Mouse (Mus musculus): Measurements from ENCODE around the gene Golga2. TPM values are rescaled to one million over a fixed set of nuclear protein-coding genes. Genes with fewer than 3 reads are reported as not detected.

The Golga2 gene
- total RNA-seq (2021): 10 to 100 TPM; 75.1 to 78.9 TPM
- long read RNA-seq, full-length matches to known transcripts: 7 of 20 reads
- long read RNA-seq, partial matches to known transcripts: 5 of 20 reads
- long read RNA-seq, other reads (novel, unspliced or antisense): 8 of 20 reads

GRCm38 (mm10) chr2:32287334-32287840 is at the start of gene Golga2:
Gene Golga2, plus strand, starts transcription at chr2:32287384.
- DNase-seq (ENCODE audit: low spot score in 2 of 2): no peak

GRCm38 (mm10) chr2:32237571-32237970 is 49.6 kb upstream of the Golga2 start:
- no peak for DNase-seq (ENCODE audit: low spot score in 2 of 2)

DNA sequence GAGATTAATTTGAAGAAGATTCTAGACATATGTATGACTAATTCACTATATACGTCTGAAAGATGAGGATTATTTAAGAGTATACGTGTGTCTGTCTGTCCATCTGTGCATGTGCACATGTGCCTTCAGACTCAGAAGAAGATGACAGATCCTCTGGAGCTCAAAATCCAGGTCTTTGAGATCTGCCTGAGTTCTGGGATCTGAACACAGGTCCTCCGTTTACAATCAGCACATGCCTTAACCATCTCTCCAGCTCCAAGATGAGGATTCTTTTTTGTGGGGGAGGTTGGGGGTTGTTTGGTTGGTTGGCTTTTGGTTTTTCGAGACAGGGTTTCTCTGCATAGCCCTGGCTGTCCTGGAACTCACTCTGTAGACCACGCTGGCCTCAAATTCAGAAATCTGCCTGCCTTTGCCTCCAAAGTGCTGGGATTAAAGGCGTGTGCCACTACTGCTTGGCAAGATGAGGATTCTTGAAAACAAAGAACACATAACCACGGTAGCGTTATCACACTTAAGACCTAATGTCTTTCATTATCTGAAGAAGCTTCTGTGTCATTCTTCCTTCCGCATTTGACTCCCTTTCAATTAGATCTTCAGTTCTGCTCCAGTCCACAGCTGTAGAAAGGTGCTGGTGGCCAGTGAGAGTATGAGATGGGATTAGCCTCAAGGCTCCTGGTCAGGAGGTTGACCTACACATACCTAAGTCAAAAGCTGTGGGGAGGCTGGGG is 48.3 kb upstream of the Golga2 start:
- no peak for DNase-seq (ENCODE audit: low spot score in 2 of 2)

DNA sequence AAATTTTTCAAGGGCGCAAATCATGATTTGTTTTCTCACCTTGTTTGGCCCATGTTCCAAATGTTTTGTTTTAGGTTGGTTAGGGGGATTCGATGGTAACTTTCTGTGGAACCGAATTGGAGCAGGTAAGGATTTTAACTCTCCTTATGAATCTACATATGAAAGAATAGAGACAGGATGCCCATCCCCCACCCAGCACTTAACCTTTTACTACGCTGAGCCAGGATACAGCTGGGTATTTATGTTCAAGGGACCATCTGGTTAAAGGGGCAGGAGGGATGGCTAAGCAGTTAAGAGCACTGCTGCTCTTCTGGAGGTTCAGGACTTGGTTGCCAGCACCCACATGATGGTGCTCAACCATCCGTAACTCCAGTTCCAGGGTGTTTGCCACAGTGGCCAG is 46.6 kb upstream of the Golga2 start:
- DNase-seq (ENCODE audit: low spot score in 2 of 2): no peak

DNA sequence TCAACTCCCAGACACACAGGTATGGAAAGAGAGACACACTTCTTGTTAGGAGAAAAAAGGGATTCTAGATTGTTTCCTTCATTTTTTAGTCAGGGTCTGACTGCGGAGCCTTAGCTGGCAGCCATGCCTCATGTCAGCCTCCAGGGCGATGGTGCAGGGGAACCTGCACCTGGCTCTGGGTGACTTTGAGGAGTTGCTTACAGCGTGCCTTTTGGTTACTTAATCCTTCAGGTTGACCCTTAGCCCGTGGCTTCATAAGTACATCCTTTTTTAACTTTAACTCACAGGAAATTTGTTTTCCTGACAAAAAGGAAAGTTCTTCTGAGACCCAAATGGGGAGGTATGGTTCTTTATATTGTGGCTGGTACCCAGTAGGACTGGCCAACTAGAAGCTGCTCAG is 44.2 kb upstream of the Golga2 start:
- DNase-seq (ENCODE audit: low spot score in 2 of 2): no peak

DNA sequence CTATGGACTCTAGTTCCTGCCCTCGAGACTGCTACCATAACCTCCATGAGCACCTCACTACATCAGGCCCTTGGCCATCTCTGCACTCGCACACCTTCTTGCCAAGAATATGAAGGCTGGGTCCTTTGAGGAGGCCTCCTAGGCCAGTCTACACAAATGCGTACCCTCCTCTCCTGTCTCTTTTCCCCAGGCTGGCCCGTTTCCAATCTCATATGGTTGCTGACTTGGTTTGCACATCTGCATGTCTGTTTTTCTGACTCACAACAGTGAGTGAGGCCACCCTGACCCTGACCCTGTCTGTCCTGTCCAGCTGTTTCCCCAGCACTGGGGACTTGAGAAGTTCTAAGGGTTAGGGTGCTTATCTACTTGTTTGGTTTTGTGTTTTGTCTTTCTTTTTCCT is 40.4 kb upstream of the Golga2 start:
- no peak for DNase-seq (ENCODE audit: low spot score in 2 of 2)

DNA sequence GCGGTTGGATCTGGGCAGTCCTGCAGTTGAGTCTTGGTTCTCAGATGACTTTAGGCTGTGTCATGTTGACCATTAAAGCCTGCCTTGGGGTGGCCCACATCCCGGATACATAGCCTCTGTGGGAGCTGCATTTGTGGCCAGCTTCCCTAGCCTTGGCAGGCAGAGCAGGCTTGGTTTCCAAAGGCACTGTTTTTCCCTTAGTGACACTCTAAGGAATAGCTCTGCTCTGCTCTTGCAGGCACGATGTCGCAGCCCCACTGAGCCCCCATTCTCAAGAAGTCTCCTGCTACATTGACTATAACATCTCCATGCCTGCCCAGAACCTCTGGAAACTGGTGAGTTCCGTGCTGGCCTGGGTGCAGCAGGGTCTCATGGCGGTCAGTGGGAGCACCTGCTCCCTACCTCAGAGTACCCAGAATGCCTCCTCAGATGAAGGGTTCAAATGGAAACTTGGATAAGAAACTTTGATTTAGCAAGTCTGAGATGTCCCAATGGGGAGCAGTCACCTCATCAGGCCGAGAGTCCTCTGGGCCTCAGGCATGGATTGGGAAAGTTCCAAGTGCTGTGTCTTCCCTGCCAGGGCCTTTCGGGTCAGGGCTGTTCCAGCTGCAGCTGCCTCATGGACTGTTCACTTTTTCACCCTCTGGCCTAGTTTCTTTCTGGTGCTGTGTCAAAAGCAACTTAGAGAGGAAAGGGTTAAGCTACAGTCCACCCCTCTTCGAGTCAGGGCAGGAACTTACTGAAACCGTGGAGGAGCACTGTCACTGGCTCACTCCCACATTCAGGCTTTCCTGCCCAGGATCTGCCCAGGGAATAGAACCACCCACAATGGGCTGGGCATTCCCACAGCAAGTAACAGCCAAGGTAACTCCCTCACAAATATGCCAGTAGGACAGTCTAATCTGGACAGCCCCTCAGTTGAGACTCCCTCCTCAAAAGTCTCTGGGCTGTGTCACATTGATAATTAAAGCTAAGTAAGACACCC is 38.5 kb upstream of the Golga2 start:
- DNase-seq (ENCODE audit: low spot score in 2 of 2): no peak

DNA sequence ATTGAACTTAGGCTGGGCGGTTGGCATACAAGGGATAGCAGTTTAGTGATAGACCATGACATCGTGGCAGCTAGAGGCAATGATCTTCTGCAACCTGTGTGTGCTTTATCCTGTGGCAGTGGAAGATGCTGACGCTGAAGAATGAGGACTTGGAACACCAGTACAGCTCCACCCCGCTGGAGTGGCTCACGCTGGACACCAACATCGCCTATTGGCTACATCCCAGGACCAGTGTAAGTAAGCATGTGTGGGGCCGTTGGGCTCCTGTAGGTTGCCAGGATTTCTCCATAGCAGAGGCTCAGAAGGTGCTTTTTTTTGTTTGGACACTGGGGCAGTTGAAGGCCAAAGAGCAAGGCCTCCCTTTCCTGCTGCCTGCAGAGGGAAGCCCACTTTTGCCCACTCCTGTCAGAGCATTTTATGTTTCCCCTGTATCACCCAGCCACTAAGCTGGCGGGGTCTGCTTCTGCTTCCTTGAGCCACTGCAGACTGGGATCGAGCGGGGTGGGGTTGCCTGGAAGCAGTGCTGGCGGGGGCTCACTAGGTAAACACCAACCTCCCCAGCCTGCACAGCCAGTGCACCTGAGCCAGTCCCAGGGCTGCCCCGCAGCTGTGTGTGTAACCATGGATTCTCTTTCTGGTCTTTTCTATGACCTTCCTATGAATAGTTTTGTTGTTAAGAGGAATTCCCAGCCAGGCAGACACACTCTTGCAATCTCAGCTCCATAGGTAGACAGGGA is 35.2 kb upstream of the Golga2 start:
- no peak for DNase-seq (ENCODE audit: low spot score in 2 of 2)

GRCm38 (mm10) chr2:32252658-32253057 is 34.5 kb upstream of the Golga2 start:
- DNase-seq (ENCODE audit: low spot score in 2 of 2): no peak

- DNase-seq (ENCODE audit: low spot score in 2 of 2): no peak
Measured at GRCm38 (mm10) chr2:32253352-32253751, 33.8 kb upstream of the Golga2 start.

- no peak for DNase-seq (ENCODE audit: low spot score in 2 of 2)
Measured at GRCm38 (mm10) chr2:32254563-32254962, 32.6 kb upstream of the Golga2 start.

DNA sequence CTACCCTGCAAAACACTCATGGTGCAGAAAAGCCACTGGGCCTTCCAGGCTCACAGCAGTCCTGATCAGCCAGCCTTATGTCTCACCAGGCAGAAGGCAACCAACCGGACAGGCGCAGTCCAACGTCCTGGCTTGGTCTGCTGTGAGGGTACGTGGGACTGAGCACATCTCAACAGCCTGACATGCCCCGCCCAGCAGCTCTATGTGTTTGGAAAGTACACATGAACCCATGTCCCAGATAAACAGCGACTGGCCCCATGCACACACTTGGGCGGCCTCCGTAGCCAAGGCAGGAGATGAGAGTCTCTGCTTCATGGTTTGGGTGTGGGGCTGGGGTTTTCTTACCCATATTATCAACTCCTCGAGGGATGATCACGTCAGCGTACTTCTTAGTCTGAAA is 30.9 kb upstream of the Golga2 start:
- DNase-seq (ENCODE audit: low spot score in 2 of 2): no peak

GRCm38 (mm10) chr2:32258887-32259533 is 28.2 kb upstream of the Golga2 start:
- DNase-seq (ENCODE audit: low spot score in 2 of 2): no peak

GRCm38 (mm10) chr2:32259657-32260417 is 27.3 kb upstream of the Golga2 start, which contains the start of gene Uck1:
Gene Uck1, minus strand, starts transcription at chr2:32260159.
- DNase-seq (ENCODE audit: low spot score in 2 of 2): peak; percentile 82 to 88

DNA sequence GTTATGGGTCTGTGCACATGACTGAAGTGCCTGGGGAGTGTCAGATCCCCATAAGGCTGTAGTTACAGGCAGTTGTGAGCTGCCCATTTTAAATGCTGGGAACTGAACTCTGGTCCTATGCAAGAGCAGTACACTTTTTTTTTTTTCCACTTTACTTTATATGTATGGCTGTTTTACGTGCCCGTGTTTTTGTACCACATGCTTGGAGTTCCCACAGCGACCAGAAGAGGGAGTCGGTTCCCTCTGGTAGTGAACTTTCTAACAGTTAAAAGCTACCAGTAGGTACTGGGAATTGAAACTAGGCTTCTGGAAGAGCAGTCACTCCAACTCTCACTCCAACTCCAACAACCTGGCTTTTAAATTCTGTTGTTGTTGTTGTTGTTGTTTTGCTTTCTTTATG is 26.5 kb upstream of the Golga2 start:
- peak; percentile 29 to 50 for DNase-seq (ENCODE audit: low spot score in 2 of 2)

- DNase-seq (ENCODE audit: low spot score in 2 of 2): no peak
Measured at GRCm38 (mm10) chr2:32275823-32276222, 11.4 kb upstream of the Golga2 start.

- DNase-seq (ENCODE audit: low spot score in 2 of 2): no peak
Measured at GRCm38 (mm10) chr2:32282289-32282688, 4.9 kb upstream of the Golga2 start.

- peak; percentile 38 to 42 for DNase-seq (ENCODE audit: low spot score in 2 of 2)
Measured at GRCm38 (mm10) chr2:32282727-32283126, 4.5 kb upstream of the Golga2 start.

DNA sequence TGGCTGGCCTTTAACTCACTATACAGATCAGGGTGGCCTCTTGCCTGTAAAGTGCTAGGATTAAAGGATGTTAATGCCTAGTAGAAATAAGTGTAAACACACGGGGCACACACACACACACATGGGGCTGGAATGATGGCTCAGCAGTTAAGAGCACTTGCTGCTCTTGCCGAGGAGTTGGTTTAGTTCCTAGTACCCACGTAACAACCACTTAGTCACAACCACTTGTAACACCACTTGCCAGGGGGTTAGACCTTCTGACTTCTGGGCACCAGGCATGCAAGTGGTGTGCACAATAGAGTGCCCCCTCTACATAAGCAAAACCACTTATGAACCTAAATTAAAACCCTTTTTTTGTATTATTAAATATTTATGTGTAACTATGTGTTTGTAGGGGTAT is 3.2 kb upstream of the Golga2 start:
- DNase-seq (ENCODE audit: low spot score in 2 of 2): no peak

- peak; percentile 97 for DNase-seq (ENCODE audit: low spot score in 2 of 2)
Measured at GRCm38 (mm10) chr2:32287923-32288367, 761 bp downstream of the Golga2 start, which contains the start of gene Swi5. Gene Swi5, minus strand, starts transcription at chr2:32288075.
